Mouse (Mus musculus): ENCODE data around the gene Tomm7. TPM values are rescaled to one million over a fixed set of nuclear protein-coding genes. Genes with fewer than 3 reads are reported as not detected.
"Not testable (repeated sequence)": the region's sequence is repeated elsewhere in the genome, so short reads cannot be mapped to it uniquely, and the experiment has no call there.

Tomm7 gene
- 109 and 112 TPM in 2 replicates for polyA plus RNA-seq (2015; fragmentation: Nextera tagmentation; extraction: Ambion mirVana)

- under 1% methylated on average over 44 of the region's 44 CpGs for WGBS
- Histone ChIP-seq H3K4me2 (replicated peaks) (peak within 1 kb of the TSS; percentile 72), H3K9ac (replicated peaks) (peak within 1 kb of the TSS; percentile 83), H3K27ac (peak within 1 kb of the TSS; percentile 86), H3K27me3 (no peaks in the 10 kb centered on the region), H3K36me3 (peaks cover 15% of the 10 kb centered on the region), H3K4me3 (replicated peaks) (peak within 1 kb of the TSS; percentile 80), H3K4me1 (replicated peaks) (peaks cover 22% of the 10 kb centered on the region), H3K9me3 (no peaks in the 10 kb centered on the region)
- ATAC-seq = peak; percentile 95
Measured at GRCm38 (mm10) chr5:23843674-23844530, at the start of gene Tomm7. Gene Tomm7, minus strand, starts transcription at chr5:23844161.

DNA sequence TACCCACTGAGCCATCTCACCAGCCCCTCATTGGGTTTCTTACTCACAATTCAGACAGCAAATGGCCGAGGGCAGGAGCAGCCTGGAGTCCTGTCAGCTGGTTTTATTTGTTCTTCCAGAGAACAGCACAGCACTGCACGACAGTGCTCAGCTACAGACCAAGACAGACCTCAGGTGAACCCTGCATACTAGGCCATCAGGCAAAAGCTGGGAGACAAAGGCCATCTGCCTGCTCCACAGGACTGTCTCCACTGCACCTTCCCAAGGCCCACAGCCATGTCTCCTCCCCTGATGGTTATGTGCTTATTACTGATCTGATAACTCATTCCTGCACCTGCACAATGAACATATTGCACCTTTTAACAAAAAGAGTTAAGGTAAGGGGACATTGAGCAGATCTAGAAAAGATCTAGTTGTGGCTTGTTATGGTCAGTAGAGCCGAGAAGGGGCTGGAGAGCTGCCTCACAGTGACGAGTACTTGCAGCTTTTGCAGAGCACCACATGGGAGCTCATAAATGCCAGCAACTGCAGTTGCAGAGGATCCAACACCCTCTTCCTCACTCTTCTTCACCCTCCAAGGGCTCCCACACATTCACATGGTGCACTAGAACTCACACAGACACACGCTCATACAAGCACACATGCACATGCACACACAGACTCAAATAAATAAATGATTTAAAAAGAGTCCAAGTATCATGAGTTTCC is 49.3 kb upstream of the Tomm7 start:
- Histone ChIP-seq H3K4me1 (replicated peaks) (no peaks in the 10 kb centered on the region), H3K9ac (replicated peaks) (no peak overlapping the region), H3K9me3 (no peaks in the 10 kb centered on the region), H3K27me3 (no peaks in the 10 kb centered on the region), H3K27ac (no peak overlapping the region), H3K4me3 (replicated peaks) (no peak overlapping the region), H3K4me2 (replicated peaks) (no peak overlapping the region), H3K36me3 (no peaks in the 10 kb centered on the region)
- WGBS = 86% methylated on average over 5 of the region's 5 CpGs
- ATAC-seq = no peak

GRCm38 (mm10) chr5:23890734-23891133 is 46.8 kb upstream of the Tomm7 start:
- Histone ChIP-seq H3K27ac (no peak overlapping the region), H3K4me3 (replicated peaks) (no peak overlapping the region), H3K27me3 (no peaks in the 10 kb centered on the region), H3K36me3 (no peaks in the 10 kb centered on the region), H3K9me3 (no peaks in the 10 kb centered on the region), H3K4me2 (replicated peaks) (no peak overlapping the region), H3K4me1 (replicated peaks) (no peaks in the 10 kb centered on the region), H3K9ac (replicated peaks) (no peak overlapping the region)
- WGBS = 42% methylated on average over 10 of the region's 10 CpGs
- no peak for ATAC-seq

DNA sequence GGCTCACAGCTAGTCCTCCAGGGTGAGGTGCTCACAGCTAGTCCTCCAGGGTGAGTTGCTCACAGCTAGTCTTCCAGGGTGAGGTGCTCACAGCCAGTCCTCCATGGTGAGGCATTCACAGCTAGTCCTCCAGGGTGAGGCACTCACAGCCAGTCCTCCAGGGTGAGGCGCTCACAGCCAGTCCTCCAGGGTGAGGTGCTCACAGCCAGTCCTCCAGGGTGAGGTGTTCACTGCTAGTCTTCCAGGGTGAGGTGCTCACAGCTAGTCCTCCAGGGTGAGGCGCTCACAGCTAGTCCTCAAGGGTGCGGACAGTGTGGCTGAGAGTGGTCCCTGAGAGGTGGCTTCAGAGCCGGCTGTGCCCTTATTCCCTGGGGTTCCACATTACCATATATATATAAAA is 45.5 kb upstream of the Tomm7 start:
- Histone ChIP-seq H3K27ac (no peak overlapping the region), H3K27me3 (no peaks in the 10 kb centered on the region), H3K9ac (replicated peaks) (no peak overlapping the region), H3K4me3 (replicated peaks) (no peak overlapping the region), H3K4me2 (replicated peaks) (no peak overlapping the region), H3K36me3 (no peaks in the 10 kb centered on the region), H3K4me1 (replicated peaks) (no peaks in the 10 kb centered on the region), H3K9me3 (no peaks in the 10 kb centered on the region)
- 69% methylated on average over 4 of the region's 4 CpGs for WGBS
- no peak for ATAC-seq

DNA sequence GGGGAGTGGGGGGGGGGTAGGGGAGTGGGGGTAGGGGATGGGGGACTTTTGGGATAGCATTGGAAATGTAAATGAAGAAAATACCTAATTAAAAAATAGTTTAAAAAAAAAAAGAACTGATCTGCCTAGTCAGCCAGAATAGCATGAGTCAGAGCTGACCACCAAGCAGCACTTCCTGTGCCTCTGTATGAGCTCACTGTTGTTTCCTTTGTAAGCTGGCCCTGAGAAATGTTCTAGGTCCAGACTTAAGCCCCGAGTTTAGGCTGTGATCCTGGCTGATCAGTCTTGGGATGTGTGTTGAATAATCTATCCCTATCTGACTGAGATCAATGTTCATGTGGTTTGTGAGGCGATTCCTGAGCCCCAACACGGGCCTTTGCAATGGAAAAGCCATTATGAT is 43.1 kb upstream of the Tomm7 start:
- H3K4me1 ChIP-seq (replicated peaks) = no peaks in the 10 kb centered on the region
- no peaks in the 10 kb centered on the region for H3K27me3 ChIP-seq
- H3K36me3 ChIP-seq = no peaks in the 10 kb centered on the region

GRCm38 (mm10) chr5:23874457-23874856 is 30.5 kb upstream of the Tomm7 start:
- no peak for ATAC-seq
- H3K27me3 ChIP-seq = no peaks in the 10 kb centered on the region
- no peaks in the 10 kb centered on the region for H3K9me3 ChIP-seq
- no peaks in the 10 kb centered on the region for H3K4me1 ChIP-seq (replicated peaks)
- no peak overlapping the region for H3K9ac ChIP-seq (replicated peaks)
- 68% methylated on average over 5 of the region's 5 CpGs for WGBS
- H3K4me3 ChIP-seq (replicated peaks) = no peak overlapping the region
- no peaks in the 10 kb centered on the region for H3K36me3 ChIP-seq
- no peak overlapping the region for H3K27ac ChIP-seq
- H3K4me2 ChIP-seq (replicated peaks) = no peak overlapping the region

More for the DNA sequence above, 43.1 kb upstream of the Tomm7 start:
- no peak for ATAC-seq
- 78% methylated on average over 3 of the region's 3 CpGs for WGBS
- Histone ChIP-seq H3K9ac (replicated peaks) (no peak overlapping the region), H3K4me3 (replicated peaks) (no peak overlapping the region), H3K4me2 (replicated peaks) (no peak overlapping the region), H3K9me3 (no peaks in the 10 kb centered on the region), H3K27ac (no peak overlapping the region)

DNA sequence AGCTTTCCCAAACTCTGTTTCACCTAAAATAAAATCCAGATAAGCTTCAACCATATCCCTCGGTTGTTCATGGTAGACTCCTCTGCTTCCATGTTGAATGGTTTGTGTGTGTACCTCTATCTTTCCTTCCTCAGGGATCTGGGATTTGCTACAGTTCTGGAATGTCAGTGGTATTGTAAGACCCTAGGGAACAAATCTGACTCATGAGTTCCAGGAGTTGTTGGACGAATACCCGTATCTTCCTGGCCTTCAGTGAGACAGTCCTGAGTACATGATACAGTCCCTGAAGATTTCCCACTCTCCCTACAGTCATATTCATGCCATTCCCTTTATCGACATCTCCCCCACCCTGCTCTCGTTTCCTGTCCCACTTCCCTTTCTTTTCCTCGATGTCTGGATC is 28.6 kb upstream of the Tomm7 start:
- H3K9ac ChIP-seq (replicated peaks) = no peak overlapping the region
- H3K4me3 ChIP-seq (replicated peaks) = no peak overlapping the region
- no peak overlapping the region for H3K27ac ChIP-seq
- no peaks in the 10 kb centered on the region for H3K27me3 ChIP-seq
- H3K36me3 ChIP-seq = no peaks in the 10 kb centered on the region
- H3K4me1 ChIP-seq (replicated peaks) = no peaks in the 10 kb centered on the region
- H3K9me3 ChIP-seq = no peaks in the 10 kb centered on the region
- 91% methylated on average over 6 of the region's 6 CpGs for WGBS
- H3K4me2 ChIP-seq (replicated peaks) = no peak overlapping the region
- ATAC-seq = no peak

DNA sequence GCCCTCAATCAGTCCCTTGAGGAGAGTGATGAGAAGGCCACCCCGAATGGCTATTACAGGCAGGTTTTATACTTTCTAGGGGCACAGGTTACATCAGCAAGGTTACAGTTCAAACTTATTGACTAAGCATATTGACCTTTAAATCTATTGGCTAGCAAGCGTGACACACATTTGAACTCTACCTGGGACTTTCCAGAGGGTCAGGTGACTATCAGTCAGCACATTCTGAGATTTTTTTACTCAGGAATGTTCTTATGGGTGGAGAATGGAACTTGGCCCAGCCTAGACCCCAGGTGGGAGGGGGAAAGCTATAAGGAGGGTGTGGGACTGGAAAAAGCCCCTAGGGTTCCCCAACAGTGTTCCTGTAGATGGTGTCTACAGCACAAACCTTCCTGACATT is 27.4 kb upstream of the Tomm7 start:
- H3K27ac ChIP-seq; H3K4me3 ChIP-seq (replicated peaks); H3K9me3 ChIP-seq; H3K4me1 ChIP-seq (replicated peaks); H3K9ac ChIP-seq (replicated peaks); H3K4me2 ChIP-seq (replicated peaks); ATAC-seq; H3K27me3 ChIP-seq; H3K36me3 ChIP-seq: not testable (repeated sequence)
- 88% methylated on average over 2 of the region's 2 CpGs for WGBS

DNA sequence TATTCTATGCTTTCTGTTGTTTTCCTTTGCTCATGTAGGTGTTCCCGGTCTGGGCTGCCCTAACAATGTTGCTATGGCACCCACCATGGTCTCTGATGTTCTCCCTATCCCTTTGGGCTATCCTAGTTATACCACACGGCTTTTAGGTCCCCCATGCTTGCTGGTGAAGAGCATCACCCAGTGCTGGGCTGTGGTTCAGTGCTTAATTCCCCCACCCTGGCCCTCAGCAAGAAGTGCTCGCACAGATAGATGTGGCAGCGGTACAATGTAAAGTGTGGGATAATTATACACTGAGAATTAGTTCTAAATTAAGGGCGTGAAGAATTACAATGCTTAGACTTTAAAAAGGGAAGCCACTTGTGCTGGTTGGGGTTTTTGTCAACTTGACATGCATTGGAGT is 22.0 kb upstream of the Tomm7 start:
- Histone ChIP-seq H3K9ac (replicated peaks) (no peak overlapping the region), H3K36me3 (no peaks in the 10 kb centered on the region), H3K27ac (no peak overlapping the region), H3K4me2 (replicated peaks) (no peak overlapping the region), H3K4me3 (replicated peaks) (no peak overlapping the region), H3K4me1 (replicated peaks) (no peaks in the 10 kb centered on the region), H3K27me3 (no peaks in the 10 kb centered on the region), H3K9me3 (no peaks in the 10 kb centered on the region)
- no peak for ATAC-seq
- WGBS = 90% methylated on average over 5 of the region's 5 CpGs

GRCm38 (mm10) chr5:23864054-23864965 is 20.3 kb upstream of the Tomm7 start:
- ATAC-seq = no peak
- Histone ChIP-seq H3K27ac (no peak overlapping the region), H3K4me2 (replicated peaks) (no peak overlapping the region), H3K4me3 (replicated peaks) (no peak overlapping the region), H3K9ac (replicated peaks) (no peak overlapping the region), H3K9me3 (no peaks in the 10 kb centered on the region), H3K4me1 (replicated peaks) (no peaks in the 10 kb centered on the region), H3K27me3 (no peaks in the 10 kb centered on the region), H3K36me3 (peaks cover 11% of the 10 kb centered on the region; the same call in 1 of the 2 replicates)
- 91% methylated on average over 13 of the region's 13 CpGs for WGBS

DNA sequence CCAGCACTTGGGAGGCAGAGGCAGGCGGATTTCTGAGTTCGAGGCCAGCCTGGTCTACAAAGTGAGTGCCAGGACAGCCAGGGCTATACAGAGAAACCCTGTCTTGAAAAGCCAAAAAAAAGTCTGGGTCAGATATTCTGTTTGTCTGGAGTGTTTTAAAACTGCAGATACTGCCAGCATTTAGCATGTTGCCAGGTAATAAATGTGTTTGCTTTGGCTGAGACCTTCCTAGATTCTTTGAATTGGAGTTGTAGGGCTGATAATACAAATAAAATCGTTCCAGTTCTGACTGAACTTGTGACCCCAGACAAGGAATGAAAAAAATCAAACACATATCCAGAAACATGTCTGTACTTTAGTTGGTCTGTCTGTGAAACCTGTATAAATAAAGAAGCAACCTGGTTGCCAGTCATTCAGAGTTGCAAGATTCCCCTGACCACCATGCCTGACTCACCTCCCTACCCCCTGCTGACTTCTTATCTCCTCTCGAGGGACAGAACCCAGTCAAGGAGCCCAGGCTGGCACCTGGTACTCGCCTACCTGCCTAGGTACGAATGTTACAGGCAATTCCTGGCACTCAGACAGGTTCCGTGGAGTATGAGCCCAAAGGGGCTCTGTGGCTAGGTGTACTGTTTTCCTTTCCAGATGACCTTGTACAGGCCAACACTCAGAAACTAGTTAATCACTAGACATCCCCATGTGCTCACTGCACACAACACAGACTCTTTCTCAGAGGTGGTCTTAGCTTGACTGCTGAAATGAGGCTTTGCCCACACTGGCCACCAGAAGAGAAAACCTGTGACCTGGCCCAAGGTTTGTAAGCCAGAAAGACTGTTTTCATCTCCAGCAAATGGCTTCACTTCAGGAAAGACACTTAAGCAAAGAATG is 19.4 kb upstream of the Tomm7 start:
- H3K36me3 ChIP-seq = peaks cover 17% of the 10 kb centered on the region; the same call in 1 of the 2 replicates
- ATAC-seq = no peak
- H3K4me2 ChIP-seq (replicated peaks) = no peak overlapping the region
- H3K4me1 ChIP-seq (replicated peaks) = no peaks in the 10 kb centered on the region
- H3K27me3 ChIP-seq = no peaks in the 10 kb centered on the region
- no peak overlapping the region for H3K9ac ChIP-seq (replicated peaks)
- WGBS = 87% methylated on average over 7 of the region's 7 CpGs
- no peaks in the 10 kb centered on the region for H3K9me3 ChIP-seq
- no peak overlapping the region for H3K4me3 ChIP-seq (replicated peaks)
- no peak overlapping the region for H3K27ac ChIP-seq
